Mouse (Mus musculus) midbrain, embryonic 14.5 days (tissue): Measurements from ENCODE around the gene Arhgef11. TPM values are rescaled to one million over a fixed set of nuclear protein-coding genes. Genes with fewer than 3 reads are reported as not detected.
A peak's percentile ranks its signal among the peaks of the same experiment; 100 is the strongest.

Source experiments
- ATAC-seq: fragments of 200-750 bp; cut with Nextera tagmentation; 2 replicates; pipeline ENCODE4 v1.8.0; 2017; ENCODE audit warnings: moderate number of reproducible peaks, moderate library complexity; ENCODE audit not compliant: low FRiP score, low TSS enrichment
- DNase-seq: peaks from one replicate; pipeline ENCODE4 v3.0.0-alpha.2; 2015
- H3K27ac ChIP-seq: fragments of 300-500 bp; sonication (generic); replicated peaks from 2 replicates; pipeline ENCODE4 v1.5.1; 2014; ENCODE audit warnings: mild to moderate bottlenecking, low read depth, low read length, moderate library complexity
- H3K27me3 ChIP-seq: fragments of 300-500 bp; sonication (generic); 2 replicates; pipeline ENCODE4 v1.6.1; 2014; ENCODE audit warnings: low read length, control low read depth, mixed read lengths; ENCODE audit not compliant: control insufficient read depth, insufficient read depth
- H3K36me3 ChIP-seq: fragments of 300-500 bp; sonication (generic); 2 replicates; pipeline ENCODE4 v1.6.1; 2014; ENCODE audit warnings: low read length, control low read depth; ENCODE audit not compliant: control insufficient read depth, insufficient read depth
- H3K4me1 ChIP-seq: fragments of 300-500 bp; sonication (generic); 2 replicates; pipeline ENCODE4 v1.6.1; 2014; ENCODE audit warnings: mild to moderate bottlenecking, antibody characterized with exemption, low read length, control low read depth; ENCODE audit not compliant: control insufficient read depth, insufficient read depth
- H3K4me2 ChIP-seq: fragments of 300-500 bp; sonication (generic); 2 replicates; pipeline ENCODE4 v1.6.1; 2014; ENCODE audit warnings: mild to moderate bottlenecking, low read length, moderate library complexity
- H3K4me3 ChIP-seq: fragments of 300-500 bp; sonication (generic); replicated peaks from 2 replicates; pipeline ENCODE4 v1.5.1; 2014; ENCODE audit warnings: low read depth, low read length
- H3K9ac ChIP-seq: fragments of 300-500 bp; sonication (generic); replicated peaks from 2 replicates; pipeline ENCODE4 v1.6.1; 2014; ENCODE audit warnings: mild to moderate bottlenecking, low read length, moderate library complexity
- H3K9me3 ChIP-seq: fragments of 300-500 bp; sonication (generic); 2 replicates; pipeline ENCODE4 v1.6.1; 2016; ENCODE audit warnings: low read length, control low read depth, mixed read lengths; ENCODE audit not compliant: control insufficient read depth
- WGBS: fragments of 180-500 bp; shearing (Covaris S2); extraction: QIAGEN DNeasy Blood & Tissue Kit; methylation state at CpG from one replicate; pipeline ENCODE4 v1.1.7; 2014; 5-methylcytosine and 5-hydroxymethylcytosine counted together
- polyA plus RNA-seq: library from polyadenylated mRNA; unstranded; fragments of >200 nt; fragmentation: Nextera tagmentation; extraction: Ambion mirVana; gene quantifications from 2 replicates; pipeline ENCODE4 v1.2.1, GENCODE M21; 2014

The Arhgef11 gene
- polyA plus RNA-seq, 1 experiment from 2014 or later = 30.6 TPM

GRCm38 (mm10) chr3:87745036-87745659 is 127.8 kb downstream of the Arhgef11 start:
- Histone ChIP-seq H3K9me3 (no peaks in the 10 kb centered on the region), H3K36me3 (peaks cover 8% of the 10 kb centered on the region; the same call in 1 of the 2 replicates), H3K9ac (no peak overlapping the region; the same call in 1 of the 2 replicates), H3K27ac (no peak overlapping the region), H3K4me2 (peak overlapping the region; percentile 41), H3K4me3 (no peak overlapping the region), H3K4me1 (peaks cover 10% of the 10 kb centered on the region), H3K27me3 (no peaks in the 10 kb centered on the region)
- WGBS = 23% methylated on average over 18 of the region's 18 CpGs
- peak; percentile 20 for DNase-seq
- ATAC-seq = no peak

DNA sequence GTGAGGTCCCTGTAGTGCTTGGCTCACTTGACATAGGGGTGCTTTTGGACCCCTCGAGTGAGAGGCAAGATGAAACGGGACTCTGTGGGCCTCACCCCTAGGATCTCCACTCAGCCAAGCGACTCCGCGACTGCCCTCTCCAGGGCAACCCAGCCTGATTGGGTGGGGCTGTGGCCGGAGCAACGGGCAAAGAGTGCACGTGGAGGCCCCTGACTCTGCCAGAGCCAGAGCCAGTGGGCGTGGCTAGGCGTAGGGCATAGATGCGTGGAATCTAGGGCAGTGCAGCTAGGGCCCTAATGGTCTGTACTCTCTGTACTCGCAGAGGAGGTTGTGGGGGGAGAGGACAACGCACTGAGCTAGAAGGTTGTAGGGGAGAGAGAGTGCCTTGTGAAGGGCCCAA is 131.1 kb downstream of the Arhgef11 start, which contains the start of gene Lrrc71:
TSS of gene Lrrc71 (minus strand) at position 195 of the 400 bp plus-strand sequence.
- peaks cover 10% of the 10 kb centered on the region for H3K4me1 ChIP-seq
- H3K27me3 ChIP-seq = no peaks in the 10 kb centered on the region
- DNase-seq = no peak
- 40% methylated on average over 13 of the region's 13 CpGs for WGBS
- no peak within 1 kb of the TSS for H3K4me3 ChIP-seq
- no peak within 1 kb of the TSS for H3K9ac ChIP-seq
- no peak within 1 kb of the TSS for H3K27ac ChIP-seq
- no peaks in the 10 kb centered on the region for H3K9me3 ChIP-seq
- no peak within 1 kb of the TSS for H3K4me2 ChIP-seq
- H3K36me3 ChIP-seq = no peaks in the 10 kb centered on the region
- ATAC-seq = no peak

DNA sequence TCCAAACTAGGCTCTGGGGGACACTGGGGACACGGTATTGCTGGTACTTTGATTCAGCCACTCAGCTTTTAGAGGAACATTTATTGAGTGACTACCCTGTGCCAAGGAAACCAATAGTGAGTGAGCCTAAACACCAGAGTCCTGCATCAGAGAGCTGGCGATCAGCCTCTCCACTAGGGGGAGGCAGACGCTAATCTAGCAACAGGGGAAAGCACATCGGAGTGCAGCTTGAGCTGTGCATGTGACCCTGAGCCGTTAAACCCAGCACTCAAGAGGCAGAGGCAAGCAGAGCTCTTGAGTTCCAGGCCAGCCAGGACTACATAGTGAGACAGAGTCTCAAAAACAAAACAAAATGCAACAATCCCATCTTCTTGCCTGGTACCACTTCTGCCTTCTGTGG is 131.7 kb downstream of the Arhgef11 start:
- Histone ChIP-seq H3K9ac (no peak overlapping the region), H3K4me2 (no peak overlapping the region), H3K9me3 (no peaks in the 10 kb centered on the region), H3K27me3 (no peaks in the 10 kb centered on the region), H3K4me3 (no peak overlapping the region), H3K27ac (no peak overlapping the region), H3K4me1 (peaks cover 10% of the 10 kb centered on the region), H3K36me3 (no peaks in the 10 kb centered on the region)
- WGBS = 18% methylated on average over 5 of the region's 5 CpGs
- ATAC-seq (no peak), DNase-seq (peak; percentile 54)

- 91% methylated on average over 12 of the region's 12 CpGs for WGBS
- peaks cover 10% of the 10 kb centered on the region for H3K4me1 ChIP-seq
- no peaks in the 10 kb centered on the region for H3K36me3 ChIP-seq
- H3K4me3 ChIP-seq = no peak overlapping the region
- no peaks in the 10 kb centered on the region for H3K27me3 ChIP-seq
- H3K9me3 ChIP-seq = no peaks in the 10 kb centered on the region
- no peak overlapping the region for H3K9ac ChIP-seq
- DNase-seq (no peak), ATAC-seq (no peak)
- no peak overlapping the region for H3K27ac ChIP-seq
- H3K4me2 ChIP-seq = no peak overlapping the region
Measured at GRCm38 (mm10) chr3:87749977-87750376, 132.6 kb downstream of the Arhgef11 start.

DNA sequence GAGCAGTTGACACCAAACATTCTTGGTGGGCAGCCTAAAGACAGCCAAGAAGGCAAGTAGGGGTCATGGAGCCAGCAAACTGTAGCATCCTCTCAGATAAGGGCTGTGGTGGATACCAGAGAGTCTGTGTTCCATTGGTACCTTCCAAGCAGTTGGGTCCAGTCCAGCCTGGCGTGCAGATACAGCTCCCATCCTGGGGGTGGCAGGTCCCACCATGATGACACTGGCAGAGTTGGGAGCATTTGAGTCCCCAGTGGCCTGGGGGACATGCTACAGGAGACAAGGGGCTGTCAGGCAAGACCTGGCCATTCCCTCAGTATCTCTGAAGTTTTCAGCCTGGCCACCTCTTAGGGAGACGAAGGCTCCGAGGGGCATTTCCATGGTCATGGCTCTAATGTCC is 135.2 kb downstream of the Arhgef11 start:
- Histone ChIP-seq H3K27ac (no peak overlapping the region), H3K9me3 (no peaks in the 10 kb centered on the region), H3K27me3 (0 out of 2 replicates have a peak, but pooled peaks cover 4% of the 10 kb centered on the region), H3K4me2 (no peak overlapping the region), H3K4me1 (0 out of 2 replicates have a peak, but pooled peaks cover 2% of the 10 kb centered on the region), H3K36me3 (no peaks in the 10 kb centered on the region), H3K9ac (no peak overlapping the region), H3K4me3 (no peak overlapping the region)
- DNase-seq (no peak), ATAC-seq (no peak)
- whole genome bisulfite sequencing = 83% methylated on average over 3 of the region's 3 CpGs

DNA sequence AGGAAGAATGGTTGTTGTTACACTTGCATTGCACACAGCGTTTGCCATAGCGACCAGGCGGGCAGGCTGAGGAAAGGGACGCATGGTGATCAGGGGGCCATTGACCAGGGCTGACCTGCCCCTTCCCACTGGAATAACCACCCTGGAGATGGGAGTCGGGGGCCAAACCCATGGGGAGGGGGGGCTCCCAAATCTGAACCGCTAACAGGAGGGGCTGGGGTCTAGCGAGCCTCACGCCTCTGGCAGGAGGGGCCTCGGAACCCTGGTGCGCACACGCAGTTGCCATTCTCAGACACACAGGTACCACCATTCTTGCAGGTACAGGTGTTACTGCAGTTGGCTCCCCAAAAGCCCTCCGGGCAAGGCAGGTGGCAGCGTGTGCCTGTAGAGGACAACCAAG is 136.5 kb downstream of the Arhgef11 start:
- Histone ChIP-seq H3K36me3 (no peaks in the 10 kb centered on the region), H3K4me3 (no peak overlapping the region), H3K9ac (no peak overlapping the region), H3K4me1 (no peaks in the 10 kb centered on the region), H3K9me3 (no peaks in the 10 kb centered on the region), H3K27me3 (0 out of 2 replicates have a peak, but pooled peaks cover 4% of the 10 kb centered on the region), H3K27ac (no peak overlapping the region), H3K4me2 (no peak overlapping the region)
- WGBS = 81% methylated on average over 13 of the region's 13 CpGs
- DNase-seq (no peak), ATAC-seq (no peak)

DNA sequence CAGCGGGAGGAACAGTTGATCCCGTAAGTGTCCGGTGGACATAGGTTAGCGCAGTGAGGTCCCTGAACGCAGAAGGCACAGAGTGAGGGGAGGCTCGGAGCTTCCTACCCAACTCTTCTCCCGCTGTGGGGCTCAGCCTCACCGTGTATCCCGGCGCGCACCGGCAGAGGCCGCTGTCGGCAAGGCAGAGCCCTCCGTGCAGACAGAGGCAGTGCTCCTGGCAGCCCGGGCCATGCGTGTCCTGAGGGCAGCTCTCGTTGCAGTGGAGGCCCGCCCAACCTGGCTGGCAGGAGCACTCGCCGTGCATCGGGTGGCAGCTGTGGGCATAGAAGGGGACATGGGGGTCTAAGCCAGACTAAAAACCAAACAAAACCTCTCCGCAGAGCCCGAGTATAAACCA is 138.6 kb downstream of the Arhgef11 start:
- H3K4me3 ChIP-seq = peak overlapping the region; percentile 22
- whole genome bisulfite sequencing = 2% methylated on average over 24 of the region's 24 CpGs
- H3K27ac ChIP-seq = no peak overlapping the region
- peak overlapping the region; percentile 21; the same call in 1 of the 2 replicates for H3K9ac ChIP-seq
- no peaks in the 10 kb centered on the region for H3K9me3 ChIP-seq
- no peaks in the 10 kb centered on the region for H3K36me3 ChIP-seq
- H3K4me2 ChIP-seq = peak overlapping the region; percentile 48
- 0 out of 2 replicates have a peak, but pooled peaks cover 4% of the 10 kb centered on the region for H3K27me3 ChIP-seq
- H3K4me1 ChIP-seq = no peaks in the 10 kb centered on the region
- ATAC-seq (peak; percentile 85; the same call in 1 of the 2 replicates), DNase-seq (peak; percentile 90)

DNA sequence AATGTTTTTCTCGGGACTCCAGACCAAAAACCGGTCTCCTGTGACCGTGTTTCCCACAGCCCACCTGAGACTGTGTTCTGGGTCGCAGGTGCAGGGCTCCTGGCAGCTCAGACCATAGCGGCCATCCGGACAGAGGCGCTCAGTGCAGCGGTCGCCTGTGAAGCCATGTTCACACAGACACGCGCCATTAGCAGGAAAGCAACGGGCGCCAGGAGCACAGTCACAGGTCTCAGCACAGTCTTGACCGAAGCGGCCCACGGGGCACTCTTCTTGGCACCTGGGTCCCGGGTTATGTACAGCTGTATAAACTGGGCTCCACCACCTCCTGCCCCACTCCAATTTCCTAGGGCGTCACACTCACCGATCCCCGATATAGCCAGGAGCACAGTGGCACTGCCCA is 139.1 kb downstream of the Arhgef11 start:
- Histone ChIP-seq H3K4me3 (peak overlapping the region; percentile 22; the same call in 1 of the 2 replicates), H3K9me3 (no peaks in the 10 kb centered on the region), H3K36me3 (no peaks in the 10 kb centered on the region), H3K9ac (peak overlapping the region; percentile 21; the same call in 1 of the 2 replicates), H3K27ac (no peak overlapping the region), H3K4me2 (peak overlapping the region; percentile 48), H3K4me1 (no peaks in the 10 kb centered on the region), H3K27me3 (0 out of 2 replicates have a peak, but pooled peaks cover 4% of the 10 kb centered on the region)
- WGBS = 49% methylated on average over 20 of the region's 20 CpGs
- DNase-seq (no peak), ATAC-seq (no peak)

DNA sequence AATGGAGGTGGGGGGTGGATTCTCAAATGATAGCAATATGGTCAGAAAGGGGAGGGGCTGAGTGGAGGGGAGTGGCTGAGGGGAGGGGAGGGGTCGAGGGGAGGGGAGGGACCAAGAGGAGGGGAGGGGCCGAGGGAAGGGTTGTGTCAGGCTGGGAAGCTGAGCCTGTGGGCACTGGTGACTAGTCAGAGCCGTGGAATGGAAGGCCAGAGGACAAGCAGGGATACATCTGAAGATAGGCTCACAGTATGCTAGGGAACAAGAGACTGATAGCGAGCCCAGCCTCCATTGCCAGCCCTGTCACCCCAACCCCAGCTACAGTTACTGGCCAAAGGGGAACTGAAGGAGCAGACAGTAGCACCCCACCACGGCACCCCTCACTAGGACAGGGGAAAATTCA is 141.3 kb downstream of the Arhgef11 start:
- H3K9me3 ChIP-seq = no peaks in the 10 kb centered on the region
- H3K4me3 ChIP-seq = no peak overlapping the region
- no peak for ATAC-seq
- H3K4me2 ChIP-seq = no peak overlapping the region
- H3K4me1 ChIP-seq = no peaks in the 10 kb centered on the region
- 39% methylated on average over 4 of the region's 5 CpGs for WGBS
- no peak overlapping the region for H3K27ac ChIP-seq
- H3K9ac ChIP-seq = no peak overlapping the region
- no peak for DNase-seq
- no peaks in the 10 kb centered on the region for H3K36me3 ChIP-seq
- H3K27me3 ChIP-seq = 0 out of 2 replicates have a peak, but pooled peaks cover 4% of the 10 kb centered on the region
